Mouse (Mus musculus): ENCODE results near the gene Trf. TPM values are rescaled to one million over a fixed set of nuclear protein-coding genes. Genes with fewer than 3 reads are reported as not detected.
"Not testable (repeated sequence)": the region's sequence is repeated elsewhere in the genome, so short reads cannot be mapped to it uniquely, and the experiment has no call there.

The Trf gene
- polyA plus RNA-seq, 1 experiment from 2014 or later: 35.4 TPM

GRCm38 (mm10) chr9:103163806-103164205, 66.4 kb downstream of the Trf start:
- Histone ChIP-seq H3K9me3 (ENCODE audit: control insufficient read depth, low read length) (no peaks in the 10 kb centered on the region), H3K27ac (replicated peaks; ENCODE audit: low read depth, low read length) (no peak overlapping the region), H3K36me3 (ENCODE audit: control insufficient read depth, insufficient read depth, low read length) (no peaks in the 10 kb centered on the region), H3K4me3 (ENCODE audit: low read depth, low read length) (no peak overlapping the region), H3K4me1 (ENCODE audit: control insufficient read depth, insufficient read depth, low read length) (no peaks in the 10 kb centered on the region), H3K4me2 (ENCODE audit: low read depth, low read length) (no peak overlapping the region), H3K27me3 (replicated peaks; ENCODE audit: control insufficient read depth, insufficient read depth, low read length) (no peaks in the 10 kb centered on the region), H3K9ac (ENCODE audit: low read depth, low read length) (no peak overlapping the region)
- ATAC-seq (ENCODE audit: low read depth): no peak
- WGBS: 76% methylated on average over 15 of the region's 15 CpGs
- DNase-seq (ENCODE audit: low spot score): no peak

- not testable (repeated sequence) for ATAC-seq (ENCODE audit: low read depth); H3K4me3 ChIP-seq (ENCODE audit: low read depth, low read length); H3K27ac ChIP-seq (replicated peaks; ENCODE audit: low read depth, low read length); H3K4me1 ChIP-seq (ENCODE audit: control insufficient read depth, insufficient read depth, low read length); H3K9ac ChIP-seq (ENCODE audit: low read depth, low read length); H3K4me2 ChIP-seq (ENCODE audit: low read depth, low read length); H3K27me3 ChIP-seq (replicated peaks; ENCODE audit: control insufficient read depth, insufficient read depth, low read length); DNase-seq (ENCODE audit: low spot score); H3K9me3 ChIP-seq (ENCODE audit: control insufficient read depth, low read length); H3K36me3 ChIP-seq (ENCODE audit: control insufficient read depth, insufficient read depth, low read length)
- WGBS: 74% methylated on average over 7 of the region's 7 CpGs
Measured at GRCm38 (mm10) chr9:103155158-103155557, 75.1 kb downstream of the Trf start.

- Histone ChIP-seq H3K4me2 (ENCODE audit: low read depth, low read length) (no peak overlapping the region), H3K27me3 (replicated peaks; ENCODE audit: control insufficient read depth, insufficient read depth, low read length) (no peaks in the 10 kb centered on the region), H3K4me3 (ENCODE audit: low read depth, low read length) (no peak overlapping the region), H3K27ac (replicated peaks; ENCODE audit: low read depth, low read length) (no peak overlapping the region), H3K9me3 (ENCODE audit: control insufficient read depth, low read length) (no peaks in the 10 kb centered on the region; the same call in 1 of the 2 replicates), H3K36me3 (ENCODE audit: control insufficient read depth, insufficient read depth, low read length) (no peaks in the 10 kb centered on the region), H3K9ac (ENCODE audit: low read depth, low read length) (no peak overlapping the region), H3K4me1 (ENCODE audit: control insufficient read depth, insufficient read depth, low read length) (no peaks in the 10 kb centered on the region)
- ATAC-seq (ENCODE audit: low read depth) (no peak), DNase-seq (ENCODE audit: low spot score) (no peak)
- 79% methylated on average over 2 of the region's 2 CpGs for WGBS
Measured at GRCm38 (mm10) chr9:103154568-103154967, 75.7 kb downstream of the Trf start.

Other genes starting within 250 kb of the Trf start
- gene Slco2a1, start 241.7 kb downstream of the Trf start, polyA plus RNA-seq (2014; fragmentation: Nextera tagmentation; extraction: Ambion mirVana): 8.8 and 10.0 TPM in 2 replicates
- 7.3 and 8.3 TPM in 2 replicates for gene Rab6b, start 118.7 kb downstream of the Trf start, polyA plus RNA-seq (2014; fragmentation: Nextera tagmentation; extraction: Ambion mirVana)
- 70.9 and 73.5 TPM in 2 replicates for gene Srprb, start 28.3 kb downstream of the Trf start, polyA plus RNA-seq (2014; fragmentation: Nextera tagmentation; extraction: Ambion mirVana)
- gene Gm20425, start 137 bp downstream of the Trf start, polyA plus RNA-seq (2014; fragmentation: Nextera tagmentation; extraction: Ambion mirVana): 0.45 and 3.8 TPM in 2 replicates
- gene 1300017J02Rik, start 74.6 kb upstream of the Trf start, polyA plus RNA-seq (2014; fragmentation: Nextera tagmentation; extraction: Ambion mirVana): 0.67 and 0.71 TPM in 2 replicates
- gene Topbp1, start 74.8 kb upstream of the Trf start, polyA plus RNA-seq (2014; fragmentation: Nextera tagmentation; extraction: Ambion mirVana): 56.5 and 63.2 TPM in 2 replicates
- gene Cdv3, start 135.4 kb upstream of the Trf start, polyA plus RNA-seq (2014; fragmentation: Nextera tagmentation; extraction: Ambion mirVana): 92.7 and 94.0 TPM in 2 replicates
- gene Bfsp2, start 250.0 kb upstream of the Trf start, polyA plus RNA-seq (2014; fragmentation: Nextera tagmentation; extraction: Ambion mirVana): 3.3 and 3.7 TPM in 2 replicates

All from embryonic facial prominence, embryonic 14.5 days (tissue).